Mouse (Mus musculus) CD4-positive, CD25-positive, alpha-beta regulatory T cell, adult 2 months (primary cell): Measurements from ENCODE around the gene Xylt1.

Experiments
- DNase-seq: peaks from one replicate; pipeline ENCODE4 v3.0.0-alpha.2; 2012; ENCODE audit warnings: low read depth, low spot score

Xylt1 gene

GRCm38 (mm10) chr7:117699343-117699985, 318.7 kb downstream of the Xylt1 start:
- DNase-seq: no peak

- no peak for DNase-seq
Observed at GRCm38 (mm10) chr7:117700066-117700465, 319.3 kb downstream of the Xylt1 start.

- peak; percentile 2 for DNase-seq
Observed at GRCm38 (mm10) chr7:117709901-117710607, 329.3 kb downstream of the Xylt1 start.

GRCm38 (mm10) chr7:117716876-117717408, 336.2 kb downstream of the Xylt1 start:
- no peak for DNase-seq

- no peak for DNase-seq
Observed at GRCm38 (mm10) chr7:117720426-117720825, 339.6 kb downstream of the Xylt1 start.
